Mouse (Mus musculus) kidney, postnatal 10 days (tissue): Measurements from ENCODE around the gene Tomm20.
"Not testable (repeated sequence)": the region's sequence is repeated elsewhere in the genome, so short reads cannot be mapped to it uniquely, and the experiment has no call there.

Experiments used
- DNase-seq: peaks from one replicate; pipeline ENCODE4 v3.0.0; 2021; ENCODE audit warnings: mixed read lengths

Tomm20 gene

GRCm38 (mm10) chr8:126917179-126917905 lies 28.3 kb downstream of the Tomm20 start:
- DNase-seq: no peak

- DNase-seq: no peak
Observed at GRCm38 (mm10) chr8:126916611-126917010, 29.0 kb downstream of the Tomm20 start.

- DNase-seq: peak; percentile 68
Observed at GRCm38 (mm10) chr8:126914609-126915375, 30.9 kb downstream of the Tomm20 start.

- not testable (repeated sequence) for DNase-seq
Observed at GRCm38 (mm10) chr8:126914107-126914490, 31.5 kb downstream of the Tomm20 start.

GRCm38 (mm10) chr8:126913241-126914106 lies 32.2 kb downstream of the Tomm20 start:
- peak; percentile 64 for DNase-seq

- DNase-seq: peak; percentile 66
Observed at GRCm38 (mm10) chr8:126909371-126909802, 36.3 kb downstream of the Tomm20 start.

GRCm38 (mm10) chr8:126908805-126909204 lies 36.8 kb downstream of the Tomm20 start:
- DNase-seq: peak; percentile 50

GRCm38 (mm10) chr8:126907968-126908367 lies 37.7 kb downstream of the Tomm20 start:
- DNase-seq: peak; percentile 46

- DNase-seq: no peak
Observed at GRCm38 (mm10) chr8:126907374-126907773, 38.3 kb downstream of the Tomm20 start.

- DNase-seq: peak; percentile 45
Observed at GRCm38 (mm10) chr8:126905387-126905786, 40.3 kb downstream of the Tomm20 start.

- no peak for DNase-seq
Observed at GRCm38 (mm10) chr8:126903927-126904326, 41.7 kb downstream of the Tomm20 start.

- DNase-seq: peak; percentile 45
Observed at GRCm38 (mm10) chr8:126903224-126903895, 42.3 kb downstream of the Tomm20 start.

- DNase-seq: no peak
Observed at GRCm38 (mm10) chr8:126901612-126902011, 44.0 kb downstream of the Tomm20 start.

GRCm38 (mm10) chr8:126901049-126901448 lies 44.6 kb downstream of the Tomm20 start:
- DNase-seq: no peak

GRCm38 (mm10) chr8:126895133-126895532 lies 50.5 kb downstream of the Tomm20 start:
- no peak for DNase-seq

- no peak for DNase-seq
Observed at GRCm38 (mm10) chr8:126887639-126888006, 58.0 kb downstream of the Tomm20 start.

- DNase-seq: peak; percentile 89
Observed at GRCm38 (mm10) chr8:126886741-126887638, 58.7 kb downstream of the Tomm20 start.

GRCm38 (mm10) chr8:126885554-126886485 lies 59.8 kb downstream of the Tomm20 start:
- DNase-seq: peak; percentile 51

GRCm38 (mm10) chr8:126884202-126884926 lies 61.3 kb downstream of the Tomm20 start:
- DNase-seq: peak; percentile 52

- DNase-seq: no peak
Observed at GRCm38 (mm10) chr8:126883752-126884151, 61.9 kb downstream of the Tomm20 start.
